Mouse (Mus musculus) effector memory CD4-positive, alpha-beta T cell, adult 5 months (primary cell): ENCODE measurements around the gene Enpep. TPM values are rescaled to one million over a fixed set of nuclear protein-coding genes. Genes with fewer than 3 reads are reported as not detected.

Source experiments
- polyA plus RNA-seq: library from polyadenylated mRNA; unstranded; fragments of 100-300 nt; shearing (Covaris generic); gene quantifications from one replicate; pipeline ENCODE4 v1.2.1, GENCODE M21; 2017

Enpep gene
- polyA plus RNA-seq: not detected

GRCm38 (mm10) chr3:129332586-129332985, at the start of gene Enpep:
Enpep (minus strand) TSS chr3:129332720.

Other genes with a start within 250 kb of the Enpep start
- 0.44 TPM for gene Pitx2, start 132.8 kb downstream of the Enpep start, polyA plus RNA-seq
- gene Elovl6, start 199.6 kb upstream of the Enpep start, polyA plus RNA-seq: 6.3 TPM